ENCODE assay signal across 12 mouse cellular contexts in the genomic region with DNA sequence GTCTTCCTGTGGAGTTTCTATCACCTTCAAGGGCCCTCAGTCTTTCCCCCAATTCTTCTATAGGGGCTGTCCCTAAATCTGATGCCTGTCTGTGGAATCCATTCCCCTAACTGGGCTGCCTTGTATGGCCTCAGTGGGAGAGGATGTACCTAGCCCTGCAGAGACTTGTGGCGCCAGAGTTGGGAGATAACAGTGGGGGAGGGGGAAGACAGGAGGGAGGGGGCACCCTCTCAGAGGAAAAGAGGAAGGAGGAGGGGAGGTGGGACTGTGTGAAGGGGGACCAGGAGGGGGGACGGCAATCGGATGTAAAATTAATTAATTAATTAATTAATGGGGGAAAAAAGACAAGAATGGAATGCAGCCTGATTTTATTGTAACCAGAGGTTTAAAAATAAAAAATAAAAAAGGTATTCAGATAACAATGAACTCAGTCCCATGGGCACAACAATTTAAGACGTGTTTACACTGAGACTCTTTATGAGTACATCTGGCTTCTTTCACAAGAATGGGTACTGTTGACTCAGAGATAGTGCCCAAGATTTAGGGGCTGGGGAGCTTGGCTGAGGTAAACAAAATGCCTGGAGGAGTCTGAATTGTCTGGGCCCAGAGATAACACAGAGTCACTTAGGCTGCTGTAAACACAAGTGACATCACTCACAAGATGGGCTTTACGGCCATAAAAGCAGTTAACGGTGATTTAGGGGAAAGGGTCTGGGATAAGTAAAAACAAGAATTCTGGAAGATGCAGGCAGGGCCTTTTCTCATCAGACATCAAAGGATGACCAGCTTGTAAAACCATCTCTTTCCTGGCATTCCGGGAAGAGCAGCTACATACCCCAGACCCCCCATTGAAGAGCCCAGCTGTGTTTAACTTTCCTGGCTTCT. TPM values are rescaled to one million over a fixed set of nuclear protein-coding genes. Genes with fewer than 3 reads are reported as not detected.
DNase-seq lines count a peak whose midpoint lies in the region; ATAC-seq lines count a peak whose summit lies in the region.
"Had no signal": no experiment of that assay in that cellular context is flagged by ENCODE, and none has a peak within 500 bp of the region (broad histone marks: within the 10 kb centered on the region; RNA-seq: fewer than 3 reads in every experiment).

No protein-coding gene starts in this region.

- H3K27ac ChIP-seq in kidney, embryonic 16.5 days (ENCODE audit: low read length) = peak overlapping the region; percentile 68
- no peak overlapping the region for H3K27ac ChIP-seq in limb, embryonic 13.5 days
- H3K27ac ChIP-seq in neural tube, embryonic 14.5 days (ENCODE audit: low read depth, low read length) = no peak overlapping the region
- H3K27ac ChIP-seq: embryonic facial prominence, embryonic 15.5 days had no signal

- H3K4me1 ChIP-seq in kidney, embryonic 16.5 days (ENCODE audit: insufficient read depth, low read length) = peaks cover 17% of the 10 kb centered on the region
- H3K4me1 ChIP-seq in limb, embryonic 13.5 days = peaks cover 23% of the 10 kb centered on the region
- H3K4me1 ChIP-seq in neural tube, embryonic 14.5 days (ENCODE audit: control insufficient read depth, insufficient read depth, low read length) = peaks cover 3% of the 10 kb centered on the region; the same call in 1 of the 2 replicates
- H3K4me1 ChIP-seq: embryonic facial prominence, embryonic 15.5 days had no signal

- H3K4me2 ChIP-seq in kidney, embryonic 16.5 days (replicated peaks; ENCODE audit: low read depth, low read length) = no peak overlapping the region
- H3K4me2 ChIP-seq in limb, embryonic 13.5 days (replicated peaks) = no peak overlapping the region
- H3K4me2 ChIP-seq in neural tube, embryonic 14.5 days (ENCODE audit: low read depth, low read length) = no peak overlapping the region
- H3K4me2 ChIP-seq: embryonic facial prominence, embryonic 15.5 days had no signal

- no peak for DNase-seq in kidney, postnatal 10 days
- peak; percentile 58 for DNase-seq in embryo, embryonic 10 days (ENCODE audit: low spot score)
- DNase-seq in adrenal gland, adult 2 months = no peak
- DNase-seq in right cerebral cortex, postnatal 14 days = no peak
- DNase-seq: gastrocnemius, postnatal 10 days; lung, adult 18-20 months had no signal

- WGBS in kidney, embryonic 16.5 days = 21% methylated on average over 7 of the region's 7 CpGs
- 20% methylated on average over 7 of the region's 7 CpGs for WGBS in limb, embryonic 13.5 days
- 8% methylated on average over 7 of the region's 7 CpGs for WGBS in neural tube, embryonic 14.5 days

- H3K27me3 ChIP-seq in kidney, embryonic 16.5 days (ENCODE audit: insufficient read depth, low read length) = no peaks in the 10 kb centered on the region
- no peaks in the 10 kb centered on the region for H3K27me3 ChIP-seq in limb, embryonic 13.5 days
- H3K27me3 ChIP-seq in neural tube, embryonic 14.5 days (ENCODE audit: control insufficient read depth, insufficient read depth, low read length) = no peaks in the 10 kb centered on the region
- H3K27me3 ChIP-seq: embryonic facial prominence, embryonic 15.5 days had no signal

- no peak overlapping the region for H3K4me3 ChIP-seq in kidney, embryonic 16.5 days (ENCODE audit: low read length)
- H3K4me3 ChIP-seq in limb, embryonic 13.5 days = no peak overlapping the region
- no peak overlapping the region for H3K4me3 ChIP-seq in neural tube, embryonic 14.5 days (ENCODE audit: low read depth, low read length)
- H3K4me3 ChIP-seq: embryonic facial prominence, embryonic 15.5 days had no signal

- no peaks in the 10 kb centered on the region for H3K9me3 ChIP-seq in kidney, embryonic 16.5 days (ENCODE audit: low read length)
- no peaks in the 10 kb centered on the region for H3K9me3 ChIP-seq in limb, embryonic 13.5 days
- H3K9me3 ChIP-seq in neural tube, embryonic 14.5 days (ENCODE audit: control insufficient read depth, low read length) = no peaks in the 10 kb centered on the region
- H3K9me3 ChIP-seq: embryonic facial prominence, embryonic 15.5 days had no signal

- H3K9ac ChIP-seq in kidney, embryonic 16.5 days (replicated peaks; ENCODE audit: low read length) = no peak overlapping the region
- H3K9ac ChIP-seq in limb, embryonic 13.5 days = no peak overlapping the region
- no peak overlapping the region for H3K9ac ChIP-seq in neural tube, embryonic 14.5 days (replicated peaks; ENCODE audit: low read depth, low read length)
- H3K9ac ChIP-seq: embryonic facial prominence, embryonic 15.5 days had no signal

- ATAC-seq in kidney, embryonic 16.5 days (ENCODE audit: low FRiP score, low TSS enrichment) = peak; percentile 69
- ATAC-seq in limb, embryonic 13.5 days (ENCODE audit: low FRiP score, low read depth) = peak; percentile 42; the same call in 1 of the 2 replicates
- ATAC-seq in neural tube, embryonic 14.5 days (ENCODE audit: low read depth) = peak; percentile 60; the same call in 1 of the 2 replicates

- H3K36me3 ChIP-seq in kidney, embryonic 16.5 days (ENCODE audit: insufficient read depth, low read length) = no peaks in the 10 kb centered on the region
- no peaks in the 10 kb centered on the region for H3K36me3 ChIP-seq in limb, embryonic 13.5 days
- no peaks in the 10 kb centered on the region for H3K36me3 ChIP-seq in neural tube, embryonic 14.5 days (ENCODE audit: control insufficient read depth, insufficient read depth, low read length)
- H3K36me3 ChIP-seq: embryonic facial prominence, embryonic 15.5 days had no signal

RNA-seq across cellular contexts. Expression of a gene that starts 6.9 kb away (rescaled TPM):
- polyA plus RNA-seq in kidney, embryonic 16.5 days (2015; fragmentation: Nextera tagmentation; extraction: Ambion mirVana) = 18.2 and 21.0 TPM in 2 replicates
- 0.25 TPM in 1 of 2 replicates, not detected in the other for polyA plus RNA-seq in limb, embryonic 13.5 days (2015; fragmentation: Nextera tagmentation; extraction: Ambion mirVana)
- not detected in 2 replicates for polyA plus RNA-seq in neural tube, embryonic 14.5 days (2014; fragmentation: Nextera tagmentation; extraction: Ambion mirVana)
- 1 to 10 TPM in 1 of 2 experiments, not detected in 1; 1.7 TPM for total RNA-seq in adrenal gland, adult 2 months (2021)
- 0.11 and 0.29 TPM in 2 replicates for polyA plus RNA-seq in adrenal gland, adult 2 months (2012; rRNA removed)
- total RNA-seq: gastrocnemius, postnatal 10 days; neutrophil, adult 5-6 weeks had no signal
- polyA plus RNA-seq: brain, embryonic 14.5 days had no signal

Comparison
In these comparisons a context has a peak if more than half of its experiments do, and no peak if none do; other contexts are left out.
1. RNA of a gene that starts 6.9 kb away (polyA plus RNA-seq): 18.2 to 21.0 TPM in kidney, embryonic 16.5 days; 0.11 to 0.29 TPM in adrenal gland, adult 2 months, 0.25 TPM in limb, embryonic 13.5 days and not detected in neural tube, embryonic 14.5 days; every median in the first group is over 10 times any median in the second.
2. Peak in every context shown above with its lines, with median percentiles within 50 percentile points of each other: ATAC-seq.